Mouse (Mus musculus) urinary bladder, postnatal 25 days (tissue): ENCODE measurements around the gene Tpm4.
"Not testable (repeated sequence)": the region's sequence is repeated elsewhere in the genome, so short reads cannot be mapped to it uniquely, and the experiment has no call there.

Source experiments
- DNase-seq: peaks from one replicate; pipeline ENCODE4 v3.0.0; 2022; ENCODE audit warnings: low spot score

Gene Tpm4

GRCm38 (mm10) chr8:72134756-72135445 lies at the start of gene Tpm4:
Tpm4 (plus strand) TSS chr8:72134975.
- peak; percentile 69 for DNase-seq

GRCm38 (mm10) chr8:72087611-72088010 lies 47.2 kb upstream of the Tpm4 start:
- not testable (repeated sequence) for DNase-seq

GRCm38 (mm10) chr8:72096721-72097120 lies 38.1 kb upstream of the Tpm4 start:
- not testable (repeated sequence) for DNase-seq

- peak; percentile 15 for DNase-seq
Observed at GRCm38 (mm10) chr8:72099377-72100103, 35.2 kb upstream of the Tpm4 start.

- no peak for DNase-seq
Observed at GRCm38 (mm10) chr8:72105165-72105564, 29.6 kb upstream of the Tpm4 start.

GRCm38 (mm10) chr8:72106740-72107139 lies 28.0 kb upstream of the Tpm4 start, which contains the start of gene Olfr374:
Olfr374 (plus strand) TSS chr8:72107040.
- DNase-seq, result no peak

- no peak for DNase-seq
Observed at GRCm38 (mm10) chr8:72110876-72111275, 23.9 kb upstream of the Tpm4 start.

GRCm38 (mm10) chr8:72112486-72112885 lies 22.3 kb upstream of the Tpm4 start:
- DNase-seq, result no peak

GRCm38 (mm10) chr8:72115202-72115601 lies 19.6 kb upstream of the Tpm4 start:
- no peak for DNase-seq

GRCm38 (mm10) chr8:72118616-72119015 lies 16.2 kb upstream of the Tpm4 start:
- no peak for DNase-seq

GRCm38 (mm10) chr8:72121486-72121885 lies 13.3 kb upstream of the Tpm4 start:
- not testable (repeated sequence) for DNase-seq

GRCm38 (mm10) chr8:72121997-72122396 lies 12.8 kb upstream of the Tpm4 start:
- no peak for DNase-seq

- DNase-seq, result no peak
Observed at GRCm38 (mm10) chr8:72127834-72128233, 6.9 kb upstream of the Tpm4 start.

- no peak for DNase-seq
Observed at GRCm38 (mm10) chr8:72131251-72131650, 3.5 kb upstream of the Tpm4 start.

GRCm38 (mm10) chr8:72131901-72132300 lies 2.9 kb upstream of the Tpm4 start:
- DNase-seq, result no peak

- DNase-seq, result no peak
Observed at GRCm38 (mm10) chr8:72132417-72132816, 2.4 kb upstream of the Tpm4 start.

- no peak for DNase-seq
Observed at GRCm38 (mm10) chr8:72132891-72133290, 1.9 kb upstream of the Tpm4 start.

- no peak for DNase-seq
Observed at GRCm38 (mm10) chr8:72133507-72133906, 1.3 kb upstream of the Tpm4 start.

GRCm38 (mm10) chr8:72135446-72136301 lies 899 bp downstream of the Tpm4 start:
- peak; percentile 35 for DNase-seq

- DNase-seq, result peak; percentile 55
Observed at GRCm38 (mm10) chr8:72136302-72136978, 1.7 kb downstream of the Tpm4 start.

GRCm38 (mm10) chr8:72137431-72137830 lies 2.7 kb downstream of the Tpm4 start:
- no peak for DNase-seq

GRCm38 (mm10) chr8:72138456-72138855 lies 3.7 kb downstream of the Tpm4 start:
- DNase-seq, result no peak
